Mouse (Mus musculus) neural tube, embryonic 13.5 days (tissue): ENCODE data around the gene Mstn. TPM values are rescaled to one million over a fixed set of nuclear protein-coding genes. Genes with fewer than 3 reads are reported as not detected.

ENCODE experiments used
- ATAC-seq: fragments of 200-750 bp; cut with Nextera tagmentation; 2 replicates; pipeline ENCODE4 v1.8.0; 2017; ENCODE audit warnings: low read depth, mild to moderate bottlenecking, moderate TSS enrichment, moderate library complexity
- H3K27ac ChIP-seq: fragments of 300-500 bp; sonication (generic); replicated peaks from 2 replicates; pipeline ENCODE4 v1.5.1; 2015; ENCODE audit warnings: moderate library complexity, mild to moderate bottlenecking, inconsistent platforms
- H3K27me3 ChIP-seq: fragments of 300-500 bp; sonication (generic); 2 replicates; pipeline ENCODE4 v1.6.1; 2015; ENCODE audit warnings: mild to moderate bottlenecking, inconsistent platforms
- H3K36me3 ChIP-seq: fragments of 300-500 bp; sonication (generic); 2 replicates; pipeline ENCODE4 v1.6.1; 2015; ENCODE audit warnings: mild to moderate bottlenecking, inconsistent platforms
- H3K4me1 ChIP-seq: fragments of 300-500 bp; sonication (generic); replicated peaks from 2 replicates; pipeline ENCODE4 v1.6.1; 2015; ENCODE audit warnings: inconsistent platforms
- H3K4me2 ChIP-seq: fragments of 300-500 bp; sonication (generic); 2 replicates; pipeline ENCODE4 v1.6.1; 2015; ENCODE audit warnings: inconsistent platforms, mild to moderate bottlenecking, moderate library complexity
- H3K4me3 ChIP-seq: fragments of 300-500 bp; sonication (generic); 2 replicates; pipeline ENCODE4 v1.5.1; 2015; ENCODE audit warnings: mild to moderate bottlenecking, inconsistent platforms
- H3K9ac ChIP-seq: fragments of 300-500 bp; sonication (generic); 2 replicates; pipeline ENCODE4 v1.6.1; 2015; ENCODE audit warnings: moderate library complexity, mild to moderate bottlenecking, inconsistent platforms
- H3K9me3 ChIP-seq: fragments of 300-500 bp; sonication (generic); 2 replicates; pipeline ENCODE4 v1.6.1; 2016; ENCODE audit warnings: inconsistent platforms
- WGBS: fragments of 180-500 bp; shearing (Covaris S2); methylation state at CpG from one replicate; pipeline ENCODE4 v1.1.7; 2015; 5-methylcytosine and 5-hydroxymethylcytosine counted together
- polyA plus RNA-seq: library from polyadenylated mRNA; unstranded; fragments of >200 nt; fragmentation: Nextera tagmentation; extraction: Ambion mirVana; gene quantifications from 2 replicates; pipeline ENCODE4 v1.2.1, GENCODE M21; 2015

Gene Mstn
- 1.1 and 2.1 TPM in 2 replicates for polyA plus RNA-seq

GRCm38 (mm10) chr1:53061340-53061739, at the start of gene Mstn:
Gene Mstn, plus strand, starts transcription at chr1:53061640.
- no peaks in the 10 kb centered on the region for H3K27me3 ChIP-seq
- H3K4me3 ChIP-seq: no peak within 1 kb of the TSS
- no peak within 1 kb of the TSS for H3K27ac ChIP-seq
- ATAC-seq: no peak
- H3K4me1 ChIP-seq: peaks cover 16% of the 10 kb centered on the region
- no peak within 1 kb of the TSS for H3K9ac ChIP-seq
- H3K36me3 ChIP-seq: no peaks in the 10 kb centered on the region
- 65% methylated on average over 6 of the region's 6 CpGs for WGBS
- H3K9me3 ChIP-seq: no peaks in the 10 kb centered on the region
- 0 out of 2 replicates have a peak within 1 kb of the TSS, but pooled peaks have one; percentile 6 for H3K4me2 ChIP-seq

GRCm38 (mm10) chr1:53014716-53015115, 46.7 kb upstream of the Mstn start:
- H3K36me3 ChIP-seq: no peaks in the 10 kb centered on the region
- no peaks in the 10 kb centered on the region for H3K4me1 ChIP-seq
- WGBS: 92% methylated on average over 6 of the region's 6 CpGs
- H3K27ac ChIP-seq: no peak overlapping the region
- H3K27me3 ChIP-seq: no peaks in the 10 kb centered on the region
- no peak overlapping the region for H3K4me3 ChIP-seq
- ATAC-seq: no peak
- H3K4me2 ChIP-seq: no peak overlapping the region
- no peaks in the 10 kb centered on the region for H3K9me3 ChIP-seq
- H3K9ac ChIP-seq: no peak overlapping the region

- no peaks in the 10 kb centered on the region for H3K36me3 ChIP-seq
- H3K4me2 ChIP-seq: no peak overlapping the region
- WGBS: 62% methylated on average over 5 of the region's 5 CpGs
- H3K4me3 ChIP-seq: no peak overlapping the region
- no peak overlapping the region for H3K27ac ChIP-seq
- H3K27me3 ChIP-seq: no peaks in the 10 kb centered on the region
- H3K4me1 ChIP-seq: no peaks in the 10 kb centered on the region
- H3K9me3 ChIP-seq: no peaks in the 10 kb centered on the region
- ATAC-seq: no peak
- H3K9ac ChIP-seq: no peak overlapping the region
Measured at GRCm38 (mm10) chr1:53015606-53016005, 45.8 kb upstream of the Mstn start.

GRCm38 (mm10) chr1:53018746-53019505, 42.5 kb upstream of the Mstn start:
- no peak for ATAC-seq
- no peaks in the 10 kb centered on the region for H3K4me1 ChIP-seq
- no peak overlapping the region for H3K4me2 ChIP-seq
- H3K9me3 ChIP-seq: no peaks in the 10 kb centered on the region
- WGBS: 44% methylated on average over 3 of the region's 3 CpGs
- H3K4me3 ChIP-seq: no peak overlapping the region
- H3K27ac ChIP-seq: no peak overlapping the region
- no peaks in the 10 kb centered on the region for H3K36me3 ChIP-seq
- no peak overlapping the region for H3K9ac ChIP-seq
- H3K27me3 ChIP-seq: no peaks in the 10 kb centered on the region

- Histone ChIP-seq H3K4me3 (no peak within 1 kb of the TSS), H3K27me3 (no peaks in the 10 kb centered on the region), H3K9me3 (no peaks in the 10 kb centered on the region), H3K4me2 (no peak within 1 kb of the TSS), H3K27ac (no peak within 1 kb of the TSS), H3K36me3 (no peaks in the 10 kb centered on the region), H3K4me1 (no peaks in the 10 kb centered on the region), H3K9ac (no peak within 1 kb of the TSS)
- ATAC-seq: no peak
- WGBS: 73% methylated on average over 5 of the region's 5 CpGs
Measured at GRCm38 (mm10) chr1:53020079-53020478, 41.4 kb upstream of the Mstn start, which contains the start of gene 1700019D03Rik. Gene 1700019D03Rik, minus strand, starts transcription at chr1:53020179.

DNA sequence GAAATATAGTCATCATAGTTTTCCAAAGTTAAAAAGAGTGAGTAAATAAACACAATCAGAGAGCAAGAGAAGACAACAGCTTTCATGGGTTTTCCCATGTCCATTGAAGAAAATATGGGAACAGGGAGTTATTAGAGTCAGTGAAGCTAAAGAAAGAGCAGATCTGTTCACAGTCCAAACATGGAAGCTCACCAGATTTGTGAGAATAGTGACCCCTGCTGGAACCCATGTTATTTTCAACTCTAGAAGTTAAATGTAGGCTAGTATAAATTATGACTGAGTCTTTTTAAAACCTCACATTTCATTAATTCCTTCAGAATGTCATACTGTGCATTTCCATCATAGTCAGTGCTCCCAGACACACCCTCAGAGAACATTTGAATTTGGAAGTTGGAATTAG, 28.9 kb upstream of the Mstn start:
- no peak overlapping the region for H3K27ac ChIP-seq
- H3K4me1 ChIP-seq: no peaks in the 10 kb centered on the region
- H3K4me3 ChIP-seq: no peak overlapping the region
- ATAC-seq: no peak
- H3K9ac ChIP-seq: no peak overlapping the region
- H3K27me3 ChIP-seq: no peaks in the 10 kb centered on the region
- no peaks in the 10 kb centered on the region for H3K9me3 ChIP-seq
- H3K4me2 ChIP-seq: no peak overlapping the region
- no peaks in the 10 kb centered on the region for H3K36me3 ChIP-seq

GRCm38 (mm10) chr1:53037443-53037871, 24.0 kb upstream of the Mstn start:
- 92% methylated on average over 5 of the region's 5 CpGs for WGBS
- H3K27ac ChIP-seq: no peak overlapping the region
- H3K4me1 ChIP-seq: no peaks in the 10 kb centered on the region
- H3K27me3 ChIP-seq: no peaks in the 10 kb centered on the region
- no peaks in the 10 kb centered on the region for H3K9me3 ChIP-seq
- no peak for ATAC-seq
- H3K36me3 ChIP-seq: no peaks in the 10 kb centered on the region
- H3K4me3 ChIP-seq: no peak overlapping the region
- no peak overlapping the region for H3K4me2 ChIP-seq
- H3K9ac ChIP-seq: no peak overlapping the region

DNA sequence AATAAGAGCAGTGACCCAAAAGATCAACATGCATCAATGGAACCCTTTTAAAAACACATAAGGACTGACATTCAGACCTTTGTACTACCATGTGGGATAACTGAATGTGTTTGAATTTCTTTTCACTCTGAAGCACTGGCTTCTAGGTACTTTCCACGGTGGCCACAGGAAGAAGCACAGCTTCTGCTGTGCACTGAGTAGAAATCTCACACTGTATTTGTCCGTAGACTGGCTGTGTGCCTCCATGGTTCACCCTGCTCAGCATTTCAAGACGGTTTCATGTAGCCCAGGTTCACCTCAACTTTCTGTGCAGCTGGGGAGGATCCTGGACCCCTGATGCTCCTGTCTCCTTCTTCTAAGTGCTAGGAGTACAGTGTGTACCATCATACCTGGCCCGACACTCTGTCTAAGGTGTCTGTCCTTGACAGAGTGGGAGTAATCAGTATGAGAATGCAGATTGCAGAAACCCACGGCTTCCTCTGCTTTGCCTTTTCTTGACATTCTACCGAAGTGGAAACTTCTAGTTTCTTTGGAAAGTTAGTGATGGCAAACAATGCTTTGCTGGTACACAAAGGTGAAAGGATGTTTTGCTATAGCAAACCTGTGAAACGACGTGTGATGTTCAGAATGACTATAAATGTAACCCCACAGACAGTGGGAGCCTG, 11.5 kb upstream of the Mstn start:
- WGBS: 83% methylated on average over 8 of the region's 8 CpGs
- Histone ChIP-seq H3K36me3 (no peaks in the 10 kb centered on the region), H3K4me3 (no peak overlapping the region), H3K9ac (no peak overlapping the region), H3K27me3 (no peaks in the 10 kb centered on the region), H3K4me1 (no peaks in the 10 kb centered on the region), H3K9me3 (no peaks in the 10 kb centered on the region), H3K4me2 (no peak overlapping the region), H3K27ac (no peak overlapping the region)
- no peak for ATAC-seq

DNA sequence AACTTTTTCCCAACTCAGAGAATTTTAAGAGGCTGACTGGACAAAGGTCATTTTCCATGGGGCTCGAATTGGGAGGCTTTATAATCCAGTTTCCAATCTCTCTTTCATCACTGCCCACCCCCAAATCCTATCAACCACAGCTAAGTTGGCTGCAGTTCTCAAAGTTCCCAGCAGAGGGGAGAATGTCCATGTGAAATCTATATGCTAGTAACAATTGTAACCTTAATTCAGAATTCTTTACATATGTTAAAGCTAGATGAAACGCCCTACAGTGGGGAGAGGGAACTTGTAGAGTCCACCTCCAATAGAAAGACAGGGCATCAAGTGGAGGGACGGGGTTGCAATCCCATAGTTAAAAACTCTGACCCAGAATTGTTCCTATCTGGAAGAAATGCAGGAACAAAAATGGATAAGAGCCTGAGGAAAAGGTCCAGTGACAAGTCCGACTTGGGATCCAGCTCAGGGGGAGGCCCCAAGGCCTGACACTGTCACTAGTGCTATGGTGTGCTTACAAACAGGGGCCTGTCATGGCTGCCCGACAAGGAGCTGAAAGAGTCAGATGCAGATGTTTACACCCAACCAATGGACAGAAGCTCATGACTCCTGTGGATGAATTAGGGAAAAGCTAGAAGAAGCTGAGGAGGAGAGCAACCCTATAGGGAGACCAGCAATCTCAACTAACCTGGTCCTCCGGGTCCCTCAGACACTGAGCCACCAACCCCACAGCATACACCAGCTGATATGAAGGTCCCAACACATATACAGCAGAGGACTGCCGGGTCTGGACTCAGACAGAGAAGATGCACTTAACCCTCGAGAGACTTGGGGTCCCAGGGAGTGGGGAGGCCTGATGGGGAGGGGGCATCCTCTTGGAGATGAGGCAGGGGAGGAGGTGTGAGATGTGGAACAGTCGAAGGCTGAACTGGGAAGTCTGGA, 8.1 kb upstream of the Mstn start:
- ATAC-seq: peak; percentile 36; the same call in 1 of the 2 replicates
- H3K4me3 ChIP-seq: no peak overlapping the region
- H3K4me1 ChIP-seq: no peaks in the 10 kb centered on the region
- H3K9me3 ChIP-seq: no peaks in the 10 kb centered on the region
- WGBS: 50% methylated on average over 9 of the region's 9 CpGs
- no peak overlapping the region for H3K27ac ChIP-seq
- no peak overlapping the region for H3K4me2 ChIP-seq
- H3K36me3 ChIP-seq: no peaks in the 10 kb centered on the region
- no peak overlapping the region for H3K9ac ChIP-seq
- H3K27me3 ChIP-seq: no peaks in the 10 kb centered on the region

DNA sequence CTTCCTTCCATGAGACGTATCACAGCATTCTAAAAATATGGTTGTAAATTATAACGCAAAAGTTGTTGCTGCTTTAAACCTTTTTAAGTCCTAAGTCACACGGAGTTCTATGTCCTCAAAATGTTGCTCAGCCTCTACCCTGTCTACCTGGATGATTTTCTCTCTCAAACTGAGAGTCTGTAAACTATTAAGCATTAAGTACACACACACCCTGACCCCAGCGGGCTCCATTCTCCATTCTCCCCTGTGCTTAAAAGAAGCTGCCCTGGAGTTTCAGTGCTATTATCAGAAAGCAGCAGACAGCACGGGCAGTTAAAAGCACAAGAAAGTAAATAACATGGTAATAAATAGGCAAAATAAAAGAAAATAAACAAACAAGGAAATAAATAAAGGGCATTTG, 2.3 kb upstream of the Mstn start:
- 63% methylated on average over 5 of the region's 5 CpGs for WGBS
- Histone ChIP-seq H3K27me3 (no peaks in the 10 kb centered on the region), H3K27ac (no peak overlapping the region), H3K4me2 (no peak overlapping the region), H3K9me3 (no peaks in the 10 kb centered on the region), H3K4me1 (peaks cover 16% of the 10 kb centered on the region), H3K36me3 (no peaks in the 10 kb centered on the region), H3K9ac (no peak overlapping the region), H3K4me3 (no peak overlapping the region)
- no peak for ATAC-seq

DNA sequence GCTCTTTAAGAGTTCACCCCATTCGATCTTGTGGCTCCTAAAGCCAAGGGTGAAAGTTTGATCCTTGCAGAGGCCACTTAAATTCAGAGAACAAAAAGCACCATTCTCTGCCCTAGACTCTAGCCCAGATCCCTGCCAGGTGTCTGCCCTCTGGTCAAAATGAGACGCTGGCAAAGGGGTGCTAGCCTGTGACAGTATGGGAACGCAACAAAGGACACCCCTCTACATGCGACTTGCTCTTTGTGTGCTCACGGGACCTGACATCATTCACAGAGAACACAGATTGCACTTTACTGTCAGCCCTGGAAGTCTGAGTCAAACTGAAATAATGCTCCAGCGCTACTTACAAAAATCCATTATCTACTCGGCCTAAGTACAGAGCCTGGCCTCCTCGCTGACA, 941 bp upstream of the Mstn start:
- H3K9ac ChIP-seq: no peak overlapping the region
- no peaks in the 10 kb centered on the region for H3K27me3 ChIP-seq
- H3K27ac ChIP-seq: no peak overlapping the region
- peaks cover 16% of the 10 kb centered on the region for H3K4me1 ChIP-seq
- H3K36me3 ChIP-seq: no peaks in the 10 kb centered on the region
- peak; percentile 47; the same call in 1 of the 2 replicates for ATAC-seq
- H3K4me3 ChIP-seq: no peak overlapping the region
- no peaks in the 10 kb centered on the region for H3K9me3 ChIP-seq
- 27% methylated on average over 8 of the region's 8 CpGs for WGBS
- no peak overlapping the region for H3K4me2 ChIP-seq
